Mouse (Mus musculus): ENCODE results near the gene Qdpr.
A peak's percentile ranks its signal among the peaks of the same experiment; 100 is the strongest.

GRCm38 (mm10) chr5:45402632-45403031, 47.4 kb downstream of the Qdpr start:
- peak; percentile 79 for TF ChIP-seq CTCF (conservative IDR thresholded peaks at IDR 0.05; ENCODE audit: low read length)
- no peak for TF ChIP-seq NANOG (IDR thresholded peaks at IDR 0.05; ENCODE audit: borderline replicate concordance, low read length)

Measured in E14TG2a.4 (cell line).